10 mouse cellular contexts compared by ENCODE assay signal in genomic region chr16:85128347-85128664, GRCm38 (mm10). TPM values are rescaled to one million over a fixed set of nuclear protein-coding genes. Genes with fewer than 3 reads are reported as not detected.
DNase-seq lines count a peak whose midpoint lies in the region; ATAC-seq and TF ChIP-seq lines count a peak whose summit lies in the region.
"Had no signal": no experiment of that assay in that cellular context is flagged by ENCODE, and none has a peak within 500 bp of the region (broad histone marks: within the 10 kb centered on the region; RNA-seq: fewer than 3 reads in every experiment).

No protein-coding gene starts in this region.

- H3K36me3 ChIP-seq in heart, postnatal 0 days (replicated peaks; ENCODE audit: control insufficient read depth, insufficient read depth, low read length) = 0 out of 2 replicates have a peak, but pooled peaks cover 4% of the 10 kb centered on the region
- no peaks in the 10 kb centered on the region for H3K36me3 ChIP-seq in hindbrain, embryonic 16.5 days (ENCODE audit: control insufficient read depth, insufficient read depth, low read length)

- TF ChIP-seq EP300 in heart, postnatal 0 days (IDR thresholded peaks at IDR 0.05; ENCODE audit: low read depth) = no peak

- H3K4me1 ChIP-seq in heart, postnatal 0 days (ENCODE audit: control insufficient read depth, insufficient read depth) = peaks cover 19% of the 10 kb centered on the region
- H3K4me1 ChIP-seq in hindbrain, embryonic 16.5 days (ENCODE audit: control insufficient read depth, insufficient read depth, low read depth, low read length) = peaks cover 17% of the 10 kb centered on the region

- H3K9me3 ChIP-seq in heart, postnatal 0 days (replicated peaks; ENCODE audit: control insufficient read depth, low read length) = no peaks in the 10 kb centered on the region
- H3K9me3 ChIP-seq in hindbrain, embryonic 16.5 days (ENCODE audit: control insufficient read depth, low read length) = no peaks in the 10 kb centered on the region

- peak overlapping the region; percentile 20; the same call in 1 of the 2 replicates for H3K27ac ChIP-seq in heart, postnatal 0 days (ENCODE audit: low read depth)
- H3K27ac ChIP-seq in hindbrain, embryonic 16.5 days (ENCODE audit: low read depth, low read length) = peak overlapping the region; percentile 63

- intact Hi-C loops in heart, postnatal 10 days (cut with DNase I) = no loop called here

- H3K4me3 ChIP-seq in heart, postnatal 0 days (ENCODE audit: low read depth, low read length) = no peak overlapping the region
- H3K4me3 ChIP-seq in hindbrain, embryonic 16.5 days (ENCODE audit: low read length) = no peak overlapping the region

- no peak overlapping the region for H3K9ac ChIP-seq in heart, postnatal 0 days (replicated peaks; ENCODE audit: low read depth, low read length)
- H3K9ac ChIP-seq in hindbrain, embryonic 16.5 days (ENCODE audit: low read depth, low read length) = no peak overlapping the region

- H3K27me3 ChIP-seq in heart, postnatal 0 days (ENCODE audit: control insufficient read depth, insufficient read depth, low read length) = no peaks in the 10 kb centered on the region
- no peaks in the 10 kb centered on the region for H3K27me3 ChIP-seq in hindbrain, embryonic 16.5 days (replicated peaks; ENCODE audit: control insufficient read depth, insufficient read depth, low read length)

- no peak for DNase-seq in heart, postnatal 0 days (ENCODE audit: low spot score)
- no peak for DNase-seq in heart, postnatal 10 days
- DNase-seq in Muller cell, postnatal 12 days (ENCODE audit: inconsistent ontology term) = peak; percentile 59
- DNase-seq in embryo, embryonic 10.5 days (ENCODE audit: low spot score) = peak; percentile 77
- no peak for DNase-seq in layer of hippocampus, postnatal 36 days
- no peak for DNase-seq in retina, postnatal 1 day
- DNase-seq: heart, postnatal 36 days; right cerebral cortex, postnatal 4 days had no signal

- no peak for ATAC-seq in heart, postnatal 0 days (ENCODE audit: insufficient read depth, low read depth)
- ATAC-seq in hindbrain, embryonic 16.5 days = peak; percentile 72
- ATAC-seq in granulocyte monocyte progenitor cell, adult 5-6 weeks (replicated peaks; ENCODE audit: poor library complexity, severe bottlenecking) = no peak

- WGBS in heart, postnatal 0 days = 62% methylated on average over 5 of the region's 5 CpGs
- WGBS in hindbrain, embryonic 16.5 days = 51% methylated on average over 5 of the region's 5 CpGs

- H3K4me2 ChIP-seq in heart, postnatal 0 days (ENCODE audit: low read depth, low read length) = no peak overlapping the region
- H3K4me2 ChIP-seq in hindbrain, embryonic 16.5 days (ENCODE audit: low read length) = no peak overlapping the region

- no peak for TF ChIP-seq CTCF in heart, postnatal 0 days (IDR thresholded peaks at IDR 0.05; ENCODE audit: low read depth)

RNA-seq across cellular contexts. Expression of gene App, which starts 45.3 kb away (rescaled TPM):
- 139 and 171 TPM in 2 replicates for total RNA-seq in heart, postnatal 0 days (2014; rRNA removed; ENCODE audit: low replicate concordance)
- 119 and 122 TPM in 2 replicates for polyA plus RNA-seq in heart, postnatal 0 days (2015; fragmentation: Nextera tagmentation; extraction: Ambion mirVana)
- 100 to 1,000 TPM; 231 to 247 TPM for total RNA-seq in heart, postnatal 10 days (2021)
- polyA plus RNA-seq in hindbrain, embryonic 16.5 days (2015; fragmentation: Nextera tagmentation; extraction: Ambion mirVana) = 482 and 521 TPM in 2 replicates
- total RNA-seq in layer of hippocampus, postnatal 36 days (2021) = 1,000 to 10,000 TPM; 1,157 to 1,249 TPM
- 47.2 and 63.2 TPM in 2 replicates for total RNA-seq in granulocyte monocyte progenitor cell, adult 5-6 weeks (2014; fragmentation: Nextera tagmentation)
- total RNA-seq in granulocyte monocyte progenitor cell, adult 5-6 weeks (2017) = 119 and 121 TPM in 2 replicates

Comparison
In these comparisons a context has a peak if more than half of its experiments do, and no peak if none do; other contexts are left out.
1. DNase-seq: peak in Muller cell, postnatal 12 days (single experiment) and embryo, embryonic 10.5 days (single experiment); none in heart, postnatal 0 days (single experiment), heart, postnatal 10 days (0 of 2), layer of hippocampus, postnatal 36 days (0 of 2) and retina, postnatal 1 day (single experiment).